Mouse (Mus musculus) testis, adult 2 months (tissue): Measurements from ENCODE around the gene Tsga10.

Experiments used
- CTCF ChIP-seq: fragments of 200-500 bp; IDR thresholded peaks from 2 replicates; pipeline ENCODE4 v1.5.1; 2012; ENCODE audit warnings: low read depth, mild to moderate bottlenecking, inconsistent platforms, low read length, moderate library complexity; ENCODE audit not compliant: control insufficient read depth, insufficient read depth, insufficient replicate concordance
- POLR2A ChIP-seq: fragments of 200-500 bp; IDR thresholded peaks from 2 replicates; pipeline ENCODE4 v1.6.1; 2012; ENCODE audit warnings: low read depth, mild to moderate bottlenecking, inconsistent platforms, low read length, moderate library complexity; ENCODE audit not compliant: control insufficient read depth

DNA sequence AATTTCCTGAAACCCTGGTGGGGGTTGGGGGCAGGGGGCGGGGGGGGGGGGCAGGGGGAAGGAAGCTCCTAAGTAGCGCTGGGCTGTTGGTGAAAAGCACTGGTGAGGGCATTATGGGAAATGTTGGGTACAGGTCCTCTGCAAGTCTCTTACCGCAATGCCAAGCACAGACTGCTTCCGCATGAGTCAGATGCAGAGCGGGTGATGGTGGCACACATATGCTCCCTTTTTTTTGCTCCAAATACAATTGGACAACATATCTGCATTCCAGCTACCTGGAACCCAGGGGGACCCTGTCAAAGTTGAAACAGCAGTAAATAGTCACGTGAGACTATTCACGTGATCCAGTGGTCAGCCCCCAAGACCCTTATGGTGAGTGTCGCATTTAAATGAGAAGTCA lies 139.0 kb downstream of the Tsga10 start:
- TF ChIP-seq CTCF (no peak), POLR2A (no peak)
